Mouse (Mus musculus) layer of hippocampus, adult 6 months (tissue): Measurements from ENCODE around the gene Ncr1. TPM values are rescaled to one million over a fixed set of nuclear protein-coding genes. Genes with fewer than 3 reads are reported as not detected.

Experiments used
- long read RNA-seq, 2 experiments: library from polyadenylated mRNA; unstranded; transcript quantifications; one replicate each; pipeline ENCODE4 v2.0.0; 2019 to 2020
- microRNA-seq: library from miRNA; unstranded; fragments of <30 nt; microRNA quantifications from one replicate; pipeline ENCODE4 v1.2.0, GENCODE M21; 2020
- polyA plus RNA-seq: library from polyadenylated mRNA; unstranded; fragments of <200 nt; fragmentation: Nextera tagmentation; gene quantifications from 2 replicates; pipeline ENCODE4 v1.2.3, GENCODE M21; 2021

Gene Ncr1
- not detected in 2 replicates for polyA plus RNA-seq
- long read RNA-seq, experiment 1 = 0 reads
- long read RNA-seq, experiment 2, partial matches to known transcripts = 0 of 1 reads
- long read RNA-seq, experiment 2, other reads (novel, unspliced or antisense) = 0 of 1 reads

GRCm38 (mm10) chr7:4337509-4337908 is at the start of gene Ncr1:
Ncr1 (plus strand) TSS chr7:4337724.

Small RNA genes within 50 kb of the gene (microRNA-seq; reads per million reads assigned to microRNA genes)
- gene Gm24752 = not detected
- gene Gm25349 = not detected

Other genes with a start within 250 kb of the Ncr1 start
- 323 and 455 TPM in 2 replicates for gene Ttyh1, start 218.3 kb upstream of the Ncr1 start, polyA plus RNA-seq
- gene Leng8, start 200.7 kb upstream of the Ncr1 start, polyA plus RNA-seq = 5.8 and 6.8 TPM in 2 replicates
- gene Leng9, start 187.3 kb upstream of the Ncr1 start, polyA plus RNA-seq = 5.2 and 5.8 TPM in 2 replicates
- 2.6 and 3.2 TPM in 2 replicates for gene Cdc42ep5, start 172.9 kb upstream of the Ncr1 start, polyA plus RNA-seq
- gene Lilra5, start 100.0 kb upstream of the Ncr1 start, polyA plus RNA-seq = 0.29 and 0.35 TPM in 2 replicates
- not detected in 2 replicates for gene Gp6, start 60.0 kb downstream of the Ncr1 start, polyA plus RNA-seq
- gene Rdh13, start 107.9 kb downstream of the Ncr1 start, polyA plus RNA-seq = 24.6 and 35.6 TPM in 2 replicates
- 3.0 and 3.6 TPM in 2 replicates for gene Eps8l1, start 123.0 kb downstream of the Ncr1 start, polyA plus RNA-seq
- gene Ppp1r12c, start 164.0 kb downstream of the Ncr1 start, polyA plus RNA-seq = 18.6 and 18.7 TPM in 2 replicates
- gene Tnnt1, start 178.7 kb downstream of the Ncr1 start, polyA plus RNA-seq = 3.2 and 3.3 TPM in 2 replicates
- 0.31 TPM in 1 of 2 replicates, not detected in the other for gene Tnni3, start 186.5 kb downstream of the Ncr1 start, polyA plus RNA-seq
- 0.36 and 0.69 TPM in 2 replicates for gene Dnaaf3, start 194.7 kb downstream of the Ncr1 start, polyA plus RNA-seq
- 292 and 326 TPM in 2 replicates for gene Syt5, start 209.8 kb downstream of the Ncr1 start, polyA plus RNA-seq